Mouse (Mus musculus): ENCODE results near the gene Olfr1367.

- TF ChIP-seq CTCF (IDR thresholded peaks at IDR 0.05; ENCODE audit: extremely low read depth, insufficient read depth, low read length): no peak
- no peak for TF ChIP-seq POLR2A (IDR thresholded peaks at IDR 0.05; ENCODE audit: extremely low read depth, insufficient read depth, low read length)
Observed at GRCm38 (mm10) chr13:21350593-21350992, 3.9 kb downstream of the Olfr1367 start.
